Mouse (Mus musculus) lung, postnatal 10 days (tissue): ENCODE measurements around the gene Sema3b.
A peak's percentile ranks its signal among the peaks of the same experiment; 100 is the strongest.

Experiments
- DNase-seq: peaks from one replicate; pipeline ENCODE4 v3.0.0; 2021

The Sema3b gene

GRCm38 (mm10) chr9:107632478-107632877 is 23.4 kb upstream of the Sema3b start:
- peak; percentile 84 for DNase-seq

- DNase-seq, result no peak
These were observed 22.8 kb upstream of the Sema3b start for GRCm38 (mm10) chr9:107631861-107632260.

- no peak for DNase-seq
These were observed 22.3 kb upstream of the Sema3b start for GRCm38 (mm10) chr9:107631311-107631826.

DNA sequence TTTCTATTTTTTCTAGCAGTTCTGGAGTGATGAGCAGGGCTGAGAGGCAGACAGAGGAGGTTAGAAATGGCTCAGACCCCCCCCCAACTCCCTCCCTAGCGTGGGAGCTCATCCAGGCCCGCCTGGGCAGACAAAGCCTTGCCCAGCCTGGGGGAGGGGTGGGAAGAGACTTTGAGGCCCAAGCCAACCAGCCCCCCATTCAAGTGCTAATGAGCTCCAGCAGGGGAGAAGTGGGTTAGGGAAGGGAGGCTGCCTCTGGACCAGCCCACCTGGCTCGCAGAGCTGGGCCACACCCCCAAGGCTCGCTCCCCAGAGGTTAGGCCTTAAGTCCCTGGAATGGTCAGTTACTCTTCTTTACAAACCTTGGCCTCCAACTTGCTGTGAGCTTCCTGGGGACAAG is 21.5 kb upstream of the Sema3b start:
- DNase-seq, result peak; percentile 44

DNA sequence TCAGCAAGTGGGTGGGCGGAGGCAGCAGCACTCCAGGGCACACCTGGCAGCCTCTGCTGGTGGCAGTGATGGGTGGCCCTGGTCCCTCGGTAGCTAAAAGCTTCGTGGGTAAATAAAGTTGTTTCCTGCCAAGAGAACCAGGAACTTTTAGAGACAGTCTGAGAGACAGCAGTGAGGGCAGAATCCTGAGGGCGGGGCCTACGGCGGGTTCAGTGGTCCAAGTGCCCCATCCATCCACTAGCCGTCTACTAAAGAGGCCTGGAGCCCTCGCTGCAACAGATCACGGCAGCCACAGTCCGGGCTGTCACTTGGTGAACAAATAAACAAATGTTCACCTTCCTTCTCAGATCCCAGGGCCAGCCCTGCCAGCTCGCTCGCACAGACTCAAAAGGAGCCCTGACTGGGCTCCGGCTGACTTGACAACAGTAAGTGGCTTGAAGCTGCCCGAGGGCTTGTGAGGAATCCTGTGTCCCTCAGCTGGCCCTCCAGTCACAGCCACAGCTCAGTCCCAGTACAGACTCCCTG is 20.9 kb upstream of the Sema3b start:
- peak; percentile 52 for DNase-seq

GRCm38 (mm10) chr9:107629411-107629730 is 20.3 kb upstream of the Sema3b start:
- DNase-seq, result no peak

DNA sequence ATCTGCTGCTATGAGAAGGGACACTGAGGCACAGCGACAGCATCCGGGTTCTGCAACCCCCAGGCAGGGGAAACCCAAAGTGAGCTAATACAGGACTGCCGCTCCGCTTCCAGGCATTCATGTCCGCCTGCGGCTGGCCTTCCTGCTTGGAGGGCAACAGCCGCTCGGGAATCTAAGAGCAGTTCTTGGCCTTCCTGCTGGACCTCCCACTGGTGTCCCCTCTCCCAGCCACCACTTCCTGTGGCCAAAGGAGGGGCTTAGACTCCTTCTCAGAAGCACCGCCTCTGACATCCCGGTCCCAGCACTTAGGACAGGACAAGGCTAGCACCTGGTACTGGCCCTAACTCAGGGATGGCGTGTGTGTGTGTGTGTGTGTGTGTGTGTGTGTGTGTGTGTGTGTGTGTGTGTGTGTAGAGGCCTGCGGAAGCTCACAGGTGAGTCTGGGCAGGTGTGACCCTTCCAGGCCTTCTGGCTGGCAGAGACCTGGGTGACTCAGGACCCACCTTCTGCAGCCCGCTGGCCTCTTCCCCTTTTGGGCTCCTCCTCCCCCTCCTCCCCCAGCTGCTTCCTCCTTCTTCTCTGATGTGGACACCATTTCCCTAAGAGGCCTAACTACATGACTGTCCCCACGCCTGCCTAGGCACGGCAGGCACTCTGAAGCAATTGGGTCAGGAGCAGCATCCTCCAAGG is 19.8 kb upstream of the Sema3b start:
- peak; percentile 83 for DNase-seq

- no peak for DNase-seq
These were observed 18.6 kb upstream of the Sema3b start for GRCm38 (mm10) chr9:107627387-107628255.

DNA sequence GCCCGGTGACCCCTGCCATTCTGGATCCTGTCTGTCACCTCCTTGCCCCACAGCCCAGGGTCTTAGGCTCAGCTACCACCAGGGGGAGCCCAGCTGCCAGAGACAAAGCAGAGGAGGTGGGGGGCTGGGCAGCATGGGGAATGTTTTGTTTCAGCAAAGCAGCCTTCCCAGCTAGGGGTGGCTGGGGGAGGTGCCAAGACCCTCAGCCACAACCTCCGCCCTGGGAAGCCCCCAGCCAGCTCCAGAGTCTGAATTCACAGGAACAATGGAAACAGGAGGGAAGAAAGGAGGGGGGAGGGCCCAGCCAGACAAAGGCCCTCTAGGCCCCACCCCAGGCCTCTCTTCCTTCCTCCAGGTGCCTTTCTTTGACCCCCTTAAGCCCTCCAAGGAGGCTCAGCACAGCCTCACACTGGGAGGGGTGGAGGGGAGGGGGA is 17.8 kb upstream of the Sema3b start:
- DNase-seq, result peak; percentile 96

DNA sequence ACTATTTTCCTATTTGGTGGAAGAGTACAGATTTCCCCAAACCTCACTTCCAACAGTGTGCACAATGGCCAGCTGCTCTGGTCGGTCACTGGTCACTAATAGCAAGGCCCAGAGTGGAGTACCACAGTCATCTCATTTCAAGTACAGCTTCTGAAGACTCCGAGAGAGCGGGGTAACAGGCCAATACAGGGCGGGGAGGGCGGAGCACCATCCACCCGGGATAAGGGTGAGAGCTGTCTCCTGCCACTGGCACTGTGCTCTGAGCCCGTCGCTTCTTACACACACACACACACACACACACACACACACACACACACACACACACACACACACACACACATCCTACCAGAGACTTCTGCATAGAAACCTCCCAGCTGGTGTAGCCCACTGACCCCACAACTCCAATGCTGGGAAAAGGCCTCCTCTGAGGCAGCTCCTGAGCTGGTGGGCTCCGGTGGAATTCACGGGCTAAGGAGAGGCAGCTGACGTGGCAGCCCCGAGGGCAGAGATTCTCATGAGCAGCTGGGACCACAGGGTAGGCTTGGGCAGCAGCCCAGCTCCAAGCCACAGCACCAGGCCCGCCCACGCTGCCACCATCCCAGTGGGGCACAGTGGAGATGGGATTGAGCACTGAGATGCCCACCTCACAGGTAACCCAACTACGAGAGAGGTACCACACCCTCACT is 17.3 kb upstream of the Sema3b start:
- DNase-seq, result peak; percentile 44

DNA sequence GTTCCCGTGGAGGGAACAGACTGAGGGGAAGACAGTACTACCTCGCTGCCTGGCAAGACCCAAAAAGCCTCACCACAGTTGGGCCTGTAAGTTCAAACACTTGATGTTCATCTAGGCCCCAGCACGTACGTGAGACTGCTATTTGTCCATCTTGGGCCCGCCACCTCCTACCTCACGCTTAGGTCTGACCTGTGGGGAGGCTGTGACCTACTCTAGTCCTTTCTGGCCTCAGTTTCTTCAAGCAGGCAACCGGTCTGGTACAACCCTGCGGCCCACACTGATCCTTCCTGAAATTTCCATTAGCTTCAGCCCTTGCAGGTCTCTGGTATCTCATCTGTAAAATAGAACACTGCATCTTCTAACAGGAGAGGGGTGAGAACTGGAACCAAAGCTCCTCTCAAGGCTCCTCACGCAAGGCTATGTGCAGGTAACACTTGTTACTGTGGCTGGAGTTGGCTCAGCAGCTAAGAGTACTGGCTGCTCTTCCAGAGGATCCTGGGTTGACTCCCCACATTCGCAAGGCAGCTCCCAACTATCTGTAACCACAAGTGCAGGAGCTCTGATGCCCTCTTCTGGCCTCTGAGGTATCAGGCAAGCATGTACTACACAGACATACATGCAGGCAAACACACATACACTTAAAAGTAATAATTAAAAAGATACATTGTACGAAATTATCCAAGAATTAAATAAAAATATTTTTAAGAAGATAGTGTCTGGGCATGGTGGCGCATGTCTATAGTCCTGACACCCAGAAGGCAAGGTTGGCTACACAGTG is 16.5 kb upstream of the Sema3b start:
- no peak for DNase-seq

DNA sequence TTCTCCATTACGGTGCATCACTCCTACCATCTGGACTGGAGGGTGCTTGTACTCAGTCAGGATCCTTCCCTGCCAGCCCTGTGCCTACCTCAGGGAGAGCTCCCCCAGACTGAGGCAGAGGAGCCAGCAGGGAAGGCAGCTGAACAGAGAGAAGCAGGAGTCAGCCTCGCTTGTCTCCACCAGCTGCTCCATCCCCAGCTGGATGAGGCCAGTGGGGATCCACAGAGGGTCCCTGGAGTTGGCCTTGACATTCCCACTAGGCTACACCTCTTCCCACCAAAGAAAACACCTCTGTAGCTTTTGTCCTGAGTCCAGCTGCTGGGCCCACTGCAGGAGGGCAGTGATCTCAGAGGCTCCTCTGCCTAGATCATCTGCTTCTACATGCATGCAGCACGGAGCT is 15.9 kb upstream of the Sema3b start:
- no peak for DNase-seq

GRCm38 (mm10) chr9:107624539-107624938 is 15.5 kb upstream of the Sema3b start:
- DNase-seq, result peak; percentile 68

- peak; percentile 69 for DNase-seq
These were observed 11.9 kb upstream of the Sema3b start for GRCm38 (mm10) chr9:107620954-107621353.

DNA sequence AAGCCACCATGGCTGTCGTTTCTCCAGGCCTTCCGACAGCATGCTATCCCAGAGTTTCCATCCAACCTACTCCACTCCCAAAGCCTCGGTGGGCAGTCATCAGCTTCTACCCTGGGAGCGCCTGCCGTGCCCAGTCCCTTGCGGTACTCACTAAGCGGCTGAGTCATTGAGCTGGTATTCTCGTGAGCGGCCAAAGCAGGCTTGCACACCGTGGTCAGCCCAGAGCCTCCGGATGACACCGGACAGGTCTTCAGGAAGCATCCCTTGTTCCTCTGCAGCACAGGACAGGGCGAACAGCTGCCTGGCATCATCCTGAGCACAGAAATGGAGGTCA is 10.5 kb upstream of the Sema3b start:
- DNase-seq, result no peak

DNA sequence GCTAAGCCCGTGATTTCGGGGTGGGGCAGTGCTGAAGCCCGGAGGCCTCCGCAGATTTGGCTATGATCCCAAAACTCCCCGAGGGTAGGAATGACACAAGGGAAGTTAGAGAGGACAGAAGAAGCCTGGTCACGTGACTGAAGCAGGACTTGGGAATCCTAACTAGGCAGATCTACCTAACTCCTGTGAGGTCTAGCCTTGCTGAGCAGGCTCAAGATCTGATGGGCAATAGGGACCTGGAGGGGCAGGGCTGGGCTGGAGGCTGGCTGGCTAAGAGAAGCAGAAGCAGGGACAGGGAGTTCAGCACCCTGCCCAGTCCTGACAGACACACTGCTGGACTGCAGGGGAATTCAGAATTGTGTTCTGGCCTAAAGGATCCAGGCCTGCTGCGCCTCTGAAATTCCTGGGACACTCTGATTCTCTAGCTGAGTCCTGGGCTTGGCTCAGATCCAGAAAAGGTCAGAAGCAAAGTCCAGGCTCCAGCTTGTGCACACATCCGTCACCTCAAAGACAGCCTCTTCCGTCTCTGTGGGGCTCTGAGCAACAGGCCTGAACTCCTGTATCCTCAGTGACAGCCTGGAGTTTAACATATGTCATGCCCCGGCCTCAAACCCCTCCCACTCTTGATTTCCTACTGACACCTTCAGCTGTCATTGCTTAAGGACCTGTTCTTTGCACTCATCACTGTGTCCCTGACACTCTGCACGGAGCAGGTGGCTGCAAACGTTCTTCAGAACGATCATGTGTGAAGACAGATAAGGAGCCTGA is 9.9 kb upstream of the Sema3b start:
- DNase-seq, result peak; percentile 86

- DNase-seq, result no peak
These were observed 9.1 kb upstream of the Sema3b start for GRCm38 (mm10) chr9:107618098-107618497.

DNA sequence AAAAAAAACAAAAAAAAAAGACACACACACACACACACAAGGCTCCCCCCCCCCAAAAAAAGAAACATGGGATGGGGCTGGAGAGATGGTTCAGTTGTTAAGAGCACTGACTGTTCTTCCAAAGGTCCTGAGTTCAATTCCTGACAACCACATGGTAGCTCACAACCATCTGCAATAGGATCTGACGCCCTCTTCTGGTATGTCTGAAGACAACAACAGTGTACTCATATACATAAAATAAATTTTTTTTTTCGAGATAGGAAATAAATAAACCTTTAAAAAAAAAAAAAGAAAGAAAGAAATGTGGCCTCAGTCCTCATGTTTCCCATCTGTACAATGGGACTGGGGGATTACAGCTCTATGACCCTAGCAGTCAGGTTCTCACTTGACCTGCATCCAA is 8.4 kb upstream of the Sema3b start:
- DNase-seq, result no peak

DNA sequence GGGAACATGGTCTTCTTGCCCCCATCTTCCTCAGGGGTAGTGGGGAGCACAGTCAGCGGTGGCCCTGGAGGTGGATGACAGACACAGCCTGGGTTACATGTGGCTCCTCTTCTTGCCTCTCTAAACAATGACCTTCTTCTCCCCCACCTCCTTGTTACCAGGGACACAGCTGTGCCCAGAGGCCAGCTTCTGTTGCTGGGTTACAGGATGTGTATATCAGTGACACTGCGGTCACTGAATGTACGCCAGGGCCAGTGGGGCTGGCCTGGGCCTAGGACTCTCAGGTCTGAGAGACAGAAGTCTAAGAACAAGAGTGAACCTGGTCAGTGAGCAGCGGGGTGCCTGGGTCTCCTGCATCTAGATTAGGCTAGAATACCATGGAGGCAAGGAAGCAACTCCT is 6.0 kb upstream of the Sema3b start:
- no peak for DNase-seq

GRCm38 (mm10) chr9:107612945-107613569 is 4.0 kb upstream of the Sema3b start:
- DNase-seq, result peak; percentile 79

- DNase-seq, result peak; percentile 99
These were observed 3.3 kb upstream of the Sema3b start for GRCm38 (mm10) chr9:107612191-107612944.
